Mouse (Mus musculus) Patski (cell line): ENCODE data around the gene Ascc1. TPM values are rescaled to one million over a fixed set of nuclear protein-coding genes. Genes with fewer than 3 reads are reported as not detected.

Experiments
- ATAC-seq: fragments of 100-300 bp; one replicate; pipeline ENCODE4 v1.8.0; 2021
- CTCF ChIA-PET: fragments of 350-600 bp; sonication (Branson Sonifier 250); formaldehyde crosslinking; loops from one replicate; lab custom pipeline; 2022; ENCODE audit warnings: inconsistent platforms; lab: Charles Lee
- POLR2A ChIA-PET: fragments of 350-600 bp; sonication (Branson Sonifier 250); formaldehyde crosslinking; loops from one replicate; lab custom pipeline; 2022; ENCODE audit warnings: antibody characterized with exemption, inconsistent platforms; lab: Charles Lee
- DNase-seq: peaks from one replicate; pipeline ENCODE4 v3.0.0-alpha.2; 2011; ENCODE audit warnings: low read depth, low spot score
- H3K27me3 ChIP-seq: fragments of 371-371 bp; one replicate; pipeline ENCODE4 v1.5.1; 2021
- CTCF ChIP-seq: fragments of 100-300 bp; IDR thresholded peaks from one replicate; pipeline ENCODE4 v1.5.1; 2021
- in situ Hi-C: fragments of 300-500 bp; cut with MboI; formaldehyde crosslinking; loops from 3 replicates; pipeline ENCODE4 v1.11.1; 2018; ENCODE audit warnings: low pct_unique_long_range_greater_than_20kb, mixed read lengths
- polyA plus RNA-seq: library from polyadenylated mRNA; unstranded; gene quantifications from one replicate; pipeline ENCODE4 v1.2.3, GENCODE M21; 2021

Ascc1 gene
- polyA plus RNA-seq, 1 experiment from 2014 or later: 34.4 TPM

DNA sequence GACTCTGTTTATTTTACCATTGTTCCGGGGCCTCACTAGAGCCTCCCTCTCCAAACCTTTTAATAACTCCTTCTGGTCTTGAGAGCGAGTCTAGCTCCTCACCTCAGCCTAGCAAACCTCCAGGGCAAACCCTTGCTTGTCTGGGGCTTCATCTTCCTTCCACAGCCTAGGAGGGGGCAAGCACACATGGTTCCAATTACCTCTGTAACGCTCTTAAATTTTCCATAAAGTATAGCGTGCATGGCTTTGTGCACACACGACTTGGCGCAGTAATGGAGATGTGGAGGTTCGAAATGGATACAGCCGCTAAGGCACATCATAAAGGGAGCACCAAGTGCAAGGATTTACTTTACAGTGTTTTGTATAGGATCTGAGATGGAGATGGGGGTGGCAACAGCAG, 36.8 kb upstream of the Ascc1 start:
- CTCF ChIA-PET: interaction anchor here (1.5 kb wide), 1 partner anchor 12 kb away, joined by 9 read pairs; no protein-coding TSS in a partner anchor
- H3K27me3 ChIP-seq: no peaks in the 10 kb centered on the region
- POLR2A ChIA-PET: interaction anchor here (0.6 kb wide), 1 partner anchor 56 kb away, joined by 3 read pairs; no protein-coding TSS in a partner anchor
- ATAC-seq (no peak), DNase-seq (no peak)
- in situ Hi-C loops: no loop called here
- no peak for TF ChIP-seq CTCF

DNA sequence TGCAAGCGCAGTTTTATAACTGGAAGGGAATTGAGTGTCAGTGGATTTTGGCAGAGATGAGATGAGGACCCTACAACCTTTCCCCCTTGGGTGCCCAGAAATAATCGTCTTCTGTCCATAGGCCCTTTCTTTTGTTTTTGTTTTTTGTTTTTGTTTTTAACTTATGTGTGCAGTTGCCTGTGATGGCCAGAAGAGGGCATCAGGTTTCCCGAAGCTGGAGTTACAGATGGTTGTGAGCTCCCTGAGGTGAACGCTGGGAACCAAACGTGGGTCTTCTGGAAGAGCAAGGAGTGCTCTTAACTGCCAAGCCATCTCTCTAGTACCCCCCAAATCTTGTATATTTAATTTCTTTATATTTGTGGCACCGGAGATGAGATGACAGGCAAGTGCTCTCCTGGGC, 35.9 kb upstream of the Ascc1 start:
- no peak for DNase-seq
- no peaks in the 10 kb centered on the region for H3K27me3 ChIP-seq
- no peak for ATAC-seq
- in situ Hi-C loops: no loop called here
- no peak for TF ChIP-seq CTCF
- CTCF ChIA-PET: no interaction called here
- POLR2A ChIA-PET: no interaction called here

DNA sequence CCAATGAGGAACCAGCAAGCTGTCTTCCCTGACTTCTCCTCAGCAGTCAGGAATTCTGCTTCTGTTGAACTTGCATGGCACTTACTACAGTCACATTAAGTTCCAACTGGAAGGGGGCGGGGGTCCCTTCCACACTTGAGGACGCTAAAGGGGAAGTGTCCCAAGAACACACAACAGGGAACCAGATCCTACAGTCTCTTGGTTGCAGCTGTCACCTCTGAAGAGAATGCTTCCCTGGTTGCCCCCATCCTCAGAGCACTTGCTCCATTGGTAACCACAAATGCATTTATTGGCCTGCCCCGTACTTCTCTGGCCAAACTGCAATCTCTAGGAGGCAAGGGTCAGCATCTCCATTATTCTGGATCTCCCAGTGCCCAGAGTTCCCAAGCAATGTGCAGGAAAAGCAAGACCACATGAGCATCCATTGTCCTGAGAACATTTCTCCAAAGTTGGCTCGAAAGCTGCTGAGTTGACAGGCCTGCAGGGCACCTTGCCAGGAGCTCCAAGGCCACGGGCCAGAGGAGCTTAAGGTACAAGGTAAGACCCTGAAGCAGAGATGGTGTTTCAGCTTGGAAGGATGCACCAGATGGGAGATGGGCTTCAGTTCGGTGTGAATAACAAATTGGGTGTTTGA, 35.2 kb upstream of the Ascc1 start:
- ATAC-seq (no peak), DNase-seq (no peak)
- TF ChIP-seq CTCF: no peak
- POLR2A ChIA-PET: interaction anchor here (0.5 to 1.8 kb wide), 2 partner anchors 11 to 20 kb away, joined by 3 to 5 read pairs; no protein-coding TSS in a partner anchor
- no peaks in the 10 kb centered on the region for H3K27me3 ChIP-seq
- in situ Hi-C loops: no loop called here
- CTCF ChIA-PET: interaction anchor here (1.1 kb wide), 1 partner anchor 73 kb away, joined by 3 read pairs; no protein-coding TSS in a partner anchor

DNA sequence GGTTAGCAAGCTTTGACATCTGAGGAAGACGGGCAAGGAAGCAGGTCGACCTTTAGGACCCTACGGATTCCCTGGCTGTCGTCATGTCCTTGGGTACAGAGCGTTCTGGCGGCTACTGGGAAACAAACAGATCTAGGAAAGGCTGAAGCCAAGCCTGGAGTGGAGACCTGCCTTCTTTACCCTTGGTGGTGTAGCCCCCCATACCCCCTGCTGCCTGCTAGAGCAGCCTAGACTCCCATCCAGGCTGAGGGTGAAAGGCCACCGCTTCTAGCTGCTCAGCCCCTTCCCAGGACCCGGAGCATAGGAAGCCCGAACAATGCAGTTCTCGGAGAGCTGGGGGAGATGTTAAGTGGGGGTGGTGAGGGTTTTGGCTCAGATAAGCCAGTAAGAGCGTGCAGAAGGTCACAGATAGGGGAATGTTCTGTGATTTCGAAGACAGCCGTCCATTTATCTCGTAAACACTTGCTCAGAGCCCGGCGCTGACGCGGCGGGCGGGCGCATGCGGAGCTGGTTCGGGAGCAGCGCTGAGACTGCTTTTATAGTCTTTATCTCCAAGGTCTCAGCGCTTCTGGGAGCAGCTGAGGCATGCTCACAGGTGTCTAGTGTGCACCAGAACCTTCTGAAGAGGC, 32.7 kb upstream of the Ascc1 start:
- DNase-seq: no peak
- ATAC-seq: no peak
- TF ChIP-seq CTCF: no peak
- in situ Hi-C loops: no loop called here
- ChIA-PET CTCF (interaction anchor here (1.0 kb wide), 1 partner anchor 75 kb away, joined by 5 read pairs; no protein-coding TSS in a partner anchor), POLR2A (interaction anchor here (0.5 to 0.8 kb wide), 2 partner anchors 12 to 133 kb away, joined by 3 to 7 read pairs; no protein-coding TSS in a partner anchor)
- no peaks in the 10 kb centered on the region for H3K27me3 ChIP-seq

DNA sequence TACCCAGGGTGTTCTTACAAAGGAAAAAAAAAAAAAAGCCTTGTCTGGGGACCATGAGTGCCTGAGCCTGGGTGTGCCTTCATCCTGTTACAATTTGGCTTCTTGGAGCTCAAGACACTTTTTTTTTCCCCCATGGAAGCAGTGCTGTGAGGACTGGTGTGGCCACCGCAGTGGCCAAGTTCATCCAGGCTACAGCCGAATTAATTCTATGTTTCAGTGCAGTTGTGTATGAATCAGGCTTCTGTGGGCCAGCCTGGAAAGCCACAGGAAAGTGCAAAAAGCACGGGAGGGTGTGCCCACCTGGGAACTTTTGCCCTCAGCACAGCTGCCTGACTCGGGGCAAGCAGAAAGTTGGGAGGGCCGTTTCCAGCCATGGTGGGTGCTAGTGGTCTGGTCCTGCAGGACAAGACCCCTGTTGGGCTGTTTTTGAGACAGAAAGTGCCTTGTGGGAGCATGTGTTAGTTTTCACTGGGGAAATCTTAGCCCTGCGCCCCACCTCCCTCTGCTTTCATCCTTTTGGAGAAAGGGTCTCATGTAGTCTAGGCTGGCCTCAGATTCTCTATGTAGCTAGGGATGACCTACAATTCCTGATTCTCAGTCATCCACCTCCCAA, 32.0 kb upstream of the Ascc1 start:
- TF ChIP-seq CTCF: no peak
- POLR2A ChIA-PET: no interaction called here
- no peak for DNase-seq
- no peaks in the 10 kb centered on the region for H3K27me3 ChIP-seq
- no peak for ATAC-seq
- CTCF ChIA-PET: interaction anchor here (1.0 kb wide), 1 partner anchor 76 kb away, joined by 5 read pairs; no protein-coding TSS in a partner anchor
- in situ Hi-C loops: no loop called here

DNA sequence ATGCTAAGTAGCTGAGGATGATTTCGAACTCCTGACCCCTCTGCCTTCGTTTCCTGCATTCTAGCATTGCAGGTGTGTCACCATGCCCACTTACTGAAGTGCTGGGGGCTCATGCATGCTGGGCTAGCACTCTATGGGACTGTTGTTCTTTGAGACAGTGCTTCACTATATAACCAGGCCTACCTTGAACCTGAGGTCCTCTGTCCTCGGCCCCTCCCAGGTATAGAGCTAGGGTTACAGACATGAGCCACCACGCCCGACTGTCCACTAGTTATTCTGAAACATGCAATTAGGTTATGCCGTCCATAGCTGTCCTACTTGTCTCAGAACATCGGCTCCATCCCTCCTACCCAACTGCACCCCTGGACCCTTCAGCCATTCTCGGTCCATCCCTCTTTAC, 30.8 kb upstream of the Ascc1 start:
- in situ Hi-C loops: no loop called here
- POLR2A ChIA-PET: no interaction called here
- no peak for TF ChIP-seq CTCF
- H3K27me3 ChIP-seq: no peaks in the 10 kb centered on the region
- CTCF ChIA-PET: no interaction called here
- no peak for ATAC-seq
- DNase-seq: no peak

DNA sequence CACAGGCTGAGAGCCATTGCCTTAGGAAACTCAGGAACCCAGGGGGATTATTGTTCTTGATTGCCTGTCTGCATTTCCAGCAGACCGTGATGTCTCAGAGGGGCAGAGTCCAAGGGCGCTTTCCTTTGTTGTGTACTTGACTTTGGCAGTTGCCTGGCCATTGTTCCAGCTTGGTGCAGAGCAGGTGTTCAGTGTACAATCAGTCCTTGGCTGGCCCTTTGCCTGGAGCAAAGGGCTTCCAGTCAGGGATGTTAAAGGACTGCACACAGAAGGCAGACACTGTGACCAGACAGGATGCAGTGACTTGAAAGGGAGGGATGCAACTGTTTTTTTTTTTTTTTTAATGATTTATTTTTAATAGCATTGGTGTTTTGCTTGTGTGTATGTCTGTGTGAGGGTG, 30.1 kb upstream of the Ascc1 start:
- CTCF ChIA-PET: no interaction called here
- DNase-seq: no peak

DNA sequence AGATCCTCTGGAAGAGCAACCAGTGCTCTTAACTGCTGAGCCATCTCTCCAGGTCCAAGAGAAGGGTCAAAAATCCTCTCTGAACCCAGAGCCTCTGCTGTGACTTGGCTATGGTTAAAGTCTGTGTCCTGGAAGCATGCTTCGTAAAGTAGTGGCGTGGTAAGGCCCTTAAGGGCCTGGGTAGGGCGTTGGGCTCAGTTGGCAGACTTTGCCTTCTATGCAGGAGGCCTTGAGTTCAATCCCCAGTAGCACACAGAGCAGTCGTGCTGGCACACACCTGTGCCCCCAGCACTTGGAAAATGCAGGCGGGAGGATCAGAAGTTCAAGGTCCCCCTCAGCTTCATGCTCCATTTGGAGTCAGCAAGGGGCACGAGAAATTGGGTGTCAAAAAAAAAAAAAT, 29.6 kb upstream of the Ascc1 start:
- ATAC-seq: no peak
- H3K27me3 ChIP-seq: no peaks in the 10 kb centered on the region
- no peak for DNase-seq
- no peak for TF ChIP-seq CTCF
- ChIA-PET CTCF (no interaction called here), POLR2A (no interaction called here)
- in situ Hi-C loops: no loop called here

More for the DNA sequence above, 30.1 kb upstream of the Ascc1 start:
- in situ Hi-C loops: no loop called here
- TF ChIP-seq CTCF: no peak
- no peaks in the 10 kb centered on the region for H3K27me3 ChIP-seq
- POLR2A ChIA-PET: no interaction called here
- ATAC-seq: no peak

DNA sequence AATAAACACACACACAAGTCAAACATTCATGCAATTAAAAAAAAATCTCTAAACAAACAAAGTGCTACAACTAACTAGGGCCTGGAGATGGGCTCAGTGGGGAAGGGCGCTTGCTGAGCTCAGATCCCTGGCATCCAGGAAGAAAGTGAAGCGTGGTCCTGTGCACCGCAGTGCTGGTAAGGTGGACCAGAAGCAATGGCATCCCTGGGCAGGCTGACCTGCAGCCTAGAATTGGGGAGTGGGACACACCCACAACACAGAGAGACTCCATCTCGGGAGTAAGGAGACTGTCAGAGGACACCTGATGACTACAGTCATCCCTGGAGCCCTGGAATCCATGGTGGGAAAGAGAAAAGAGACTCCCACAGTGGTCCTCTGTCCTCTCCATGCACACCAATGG, 29.2 kb upstream of the Ascc1 start:
- ATAC-seq (no peak), DNase-seq (no peak)
- CTCF ChIA-PET: no interaction called here
- POLR2A ChIA-PET: no interaction called here
- in situ Hi-C loops: no loop called here
- no peak for TF ChIP-seq CTCF
- no peaks in the 10 kb centered on the region for H3K27me3 ChIP-seq

DNA sequence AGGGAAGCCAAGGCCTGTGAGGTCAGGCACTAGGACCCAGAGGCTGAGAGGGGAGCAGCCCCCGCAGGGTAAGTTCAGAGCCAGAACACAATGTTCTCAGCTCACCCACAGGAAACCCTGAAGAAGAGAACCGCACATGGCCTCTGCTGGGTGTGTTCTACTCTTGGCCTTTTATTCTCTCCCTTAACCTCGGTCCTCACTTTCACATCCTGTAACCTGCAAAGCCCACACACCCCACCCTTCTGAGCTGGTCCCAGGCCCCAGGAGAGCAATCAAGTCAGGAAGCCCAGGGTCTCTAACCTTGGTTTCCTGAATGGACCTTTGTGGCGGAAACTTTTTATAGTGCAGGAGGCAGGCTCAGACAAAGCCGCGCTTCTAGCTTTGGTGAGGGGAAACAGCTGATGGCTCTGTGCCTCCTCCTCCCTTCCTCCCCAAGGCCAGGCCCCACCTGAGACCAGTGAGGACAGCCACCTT, 28.4 kb upstream of the Ascc1 start:
- TF ChIP-seq CTCF: no peak
- in situ Hi-C loops: no loop called here
- ChIA-PET POLR2A (no interaction called here), CTCF (no interaction called here)
- ATAC-seq (no peak), DNase-seq (no peak)
- no peaks in the 10 kb centered on the region for H3K27me3 ChIP-seq

DNA sequence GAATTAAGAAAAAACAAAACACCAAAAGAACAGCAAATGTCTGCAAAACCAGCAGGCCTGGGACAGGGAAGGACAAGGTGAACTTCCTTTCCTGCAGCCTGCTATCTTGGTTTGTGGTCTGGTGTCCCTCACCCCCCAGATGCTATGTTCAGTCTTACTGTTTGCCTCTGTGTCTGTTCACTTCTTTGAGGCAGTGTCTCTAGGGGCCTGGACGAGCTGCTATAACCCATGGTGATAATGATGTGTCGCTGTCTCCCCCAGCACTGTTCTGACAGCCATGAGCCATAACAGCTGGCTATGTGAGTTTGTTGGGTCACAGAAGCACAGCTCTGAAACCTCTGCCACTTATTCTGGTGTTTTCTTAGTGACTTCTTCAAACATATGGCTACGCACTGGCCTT, 27.8 kb upstream of the Ascc1 start:
- TF ChIP-seq CTCF: no peak
- ATAC-seq (no peak), DNase-seq (no peak)
- POLR2A ChIA-PET: interaction anchor here (0.7 kb wide), 1 partner anchor 17 kb away, joined by 4 read pairs; no protein-coding TSS in a partner anchor
- CTCF ChIA-PET: no interaction called here
- H3K27me3 ChIP-seq: no peaks in the 10 kb centered on the region
- in situ Hi-C loops: no loop called here
